Comparison of ENCODE assay signal across 21 mouse cellular contexts in the genomic region with DNA sequence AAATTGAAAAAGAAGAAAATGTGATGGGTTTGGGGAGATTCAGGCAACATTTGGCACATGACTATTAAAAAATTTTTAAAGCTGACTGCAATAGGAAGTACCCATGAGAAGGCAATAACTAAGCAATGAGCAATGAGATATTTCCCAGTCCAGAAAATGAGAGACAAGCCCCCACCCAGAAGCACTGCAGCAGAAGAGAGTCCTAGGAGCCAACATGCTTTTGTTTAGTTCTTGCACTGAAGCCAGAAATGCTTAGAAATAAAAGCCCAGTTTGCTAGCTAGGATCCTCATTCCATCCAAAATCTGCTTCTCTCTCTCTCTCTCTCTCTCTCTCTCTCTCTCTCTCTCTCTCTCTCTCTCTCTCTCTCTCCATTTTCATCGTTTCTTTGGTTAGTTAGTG.
DNase-seq lines count a peak whose midpoint lies in the region; ATAC-seq and TF ChIP-seq lines count a peak whose summit lies in the region.
"Had no signal": no experiment of that assay in that cellular context is flagged by ENCODE, and none has a peak within 500 bp of the region (broad histone marks: within the 10 kb centered on the region; RNA-seq: fewer than 3 reads in every experiment).

No protein-coding gene starts in this region.

- H3K27ac ChIP-seq in embryonic facial prominence, embryonic 14.5 days (replicated peaks; ENCODE audit: low read depth, low read length), result no peak overlapping the region
- no peak overlapping the region for H3K27ac ChIP-seq in embryonic facial prominence, embryonic 10.5 days (replicated peaks)
- H3K27ac ChIP-seq in hindbrain, embryonic 14.5 days, result no peak overlapping the region; the same call in 1 of the 2 replicates
- H3K27ac ChIP-seq in hindbrain, embryonic 12.5 days, result no peak overlapping the region
- no peak overlapping the region for H3K27ac ChIP-seq in midbrain, postnatal 0 days (ENCODE audit: low read depth, low read length)
- H3K27ac ChIP-seq in midbrain, embryonic 13.5 days, result no peak overlapping the region
- no peak overlapping the region for H3K27ac ChIP-seq in neural tube, embryonic 14.5 days (ENCODE audit: low read depth, low read length)
- H3K27ac ChIP-seq: gastrocnemius, adult 2 months; hindbrain, embryonic 13.5 days had no signal

- no peaks in the 10 kb centered on the region for H3K9me3 ChIP-seq in embryonic facial prominence, embryonic 14.5 days (ENCODE audit: control insufficient read depth, low read length)
- no peaks in the 10 kb centered on the region for H3K9me3 ChIP-seq in embryonic facial prominence, embryonic 10.5 days
- H3K9me3 ChIP-seq in hindbrain, embryonic 14.5 days (ENCODE audit: control insufficient read depth, low read length), result no peaks in the 10 kb centered on the region
- no peaks in the 10 kb centered on the region for H3K9me3 ChIP-seq in hindbrain, embryonic 12.5 days (replicated peaks)
- H3K9me3 ChIP-seq in midbrain, postnatal 0 days (ENCODE audit: low read length), result no peaks in the 10 kb centered on the region
- H3K9me3 ChIP-seq in midbrain, embryonic 13.5 days, result no peaks in the 10 kb centered on the region
- no peaks in the 10 kb centered on the region for H3K9me3 ChIP-seq in neural tube, embryonic 14.5 days (ENCODE audit: control insufficient read depth, low read length)
- H3K9me3 ChIP-seq: heart, embryonic 12.5 days; hindbrain, embryonic 13.5 days had no signal

- no peak overlapping the region for H3K4me3 ChIP-seq in embryonic facial prominence, embryonic 14.5 days (ENCODE audit: low read depth, low read length)
- no peak overlapping the region for H3K4me3 ChIP-seq in embryonic facial prominence, embryonic 10.5 days
- H3K4me3 ChIP-seq in hindbrain, embryonic 14.5 days (replicated peaks; ENCODE audit: low read length), result no peak overlapping the region
- H3K4me3 ChIP-seq in hindbrain, embryonic 12.5 days, result no peak overlapping the region
- no peak overlapping the region for H3K4me3 ChIP-seq in midbrain, postnatal 0 days (ENCODE audit: low read depth, low read length)
- no peak overlapping the region for H3K4me3 ChIP-seq in midbrain, embryonic 13.5 days (replicated peaks)
- H3K4me3 ChIP-seq in neural tube, embryonic 14.5 days (ENCODE audit: low read depth, low read length), result no peak overlapping the region
- H3K4me3 ChIP-seq: gastrocnemius, adult 2 months; heart, embryonic 12.5 days; hindbrain, embryonic 13.5 days had no signal

- H3K36me3 ChIP-seq in embryonic facial prominence, embryonic 14.5 days (ENCODE audit: control insufficient read depth, insufficient read depth, low read length), result no peaks in the 10 kb centered on the region
- no peaks in the 10 kb centered on the region for H3K36me3 ChIP-seq in embryonic facial prominence, embryonic 10.5 days (replicated peaks)
- H3K36me3 ChIP-seq in hindbrain, embryonic 14.5 days (replicated peaks; ENCODE audit: control insufficient read depth, insufficient read depth), result no peaks in the 10 kb centered on the region
- no peaks in the 10 kb centered on the region for H3K36me3 ChIP-seq in hindbrain, embryonic 12.5 days
- H3K36me3 ChIP-seq in midbrain, postnatal 0 days (ENCODE audit: insufficient read depth, low read length), result no peaks in the 10 kb centered on the region
- no peaks in the 10 kb centered on the region for H3K36me3 ChIP-seq in midbrain, embryonic 13.5 days
- H3K36me3 ChIP-seq in neural tube, embryonic 14.5 days (ENCODE audit: control insufficient read depth, insufficient read depth, low read length), result no peaks in the 10 kb centered on the region
- H3K36me3 ChIP-seq: G1E; heart, embryonic 12.5 days; hindbrain, embryonic 13.5 days had no signal

- no peak overlapping the region for H3K9ac ChIP-seq in embryonic facial prominence, embryonic 14.5 days (ENCODE audit: low read depth, low read length)
- H3K9ac ChIP-seq in hindbrain, embryonic 14.5 days, result no peak overlapping the region
- no peak overlapping the region for H3K9ac ChIP-seq in hindbrain, embryonic 12.5 days
- H3K9ac ChIP-seq in midbrain, postnatal 0 days (replicated peaks; ENCODE audit: low read length, poor library complexity, severe bottlenecking), result no peak overlapping the region
- no peak overlapping the region for H3K9ac ChIP-seq in midbrain, embryonic 13.5 days (replicated peaks)
- H3K9ac ChIP-seq in neural tube, embryonic 14.5 days (replicated peaks; ENCODE audit: low read depth, low read length), result no peak overlapping the region
- H3K9ac ChIP-seq: heart, embryonic 12.5 days; hindbrain, embryonic 13.5 days had no signal

- no peak for ATAC-seq in embryonic facial prominence, embryonic 14.5 days (ENCODE audit: low read depth)
- 0 out of 2 replicates have a peak, but pooled peaks have one; percentile 51 for ATAC-seq in hindbrain, embryonic 14.5 days (ENCODE audit: low FRiP score)
- ATAC-seq in hindbrain, embryonic 12.5 days (ENCODE audit: low FRiP score), result no peak
- ATAC-seq in midbrain, postnatal 0 days (ENCODE audit: low FRiP score), result no peak
- ATAC-seq in midbrain, embryonic 13.5 days, result no peak
- peak; percentile 56; the same call in 1 of the 2 replicates for ATAC-seq in neural tube, embryonic 14.5 days (ENCODE audit: low read depth)
- ATAC-seq: CD4-positive, CD25-positive, alpha-beta regulatory T cell, adult 4 months; intestine, postnatal 0 days had no signal

- no peaks in the 10 kb centered on the region for H3K4me1 ChIP-seq in embryonic facial prominence, embryonic 14.5 days (ENCODE audit: control insufficient read depth, insufficient read depth, low read length)
- no peaks in the 10 kb centered on the region for H3K4me1 ChIP-seq in embryonic facial prominence, embryonic 10.5 days
- H3K4me1 ChIP-seq in hindbrain, embryonic 14.5 days (replicated peaks; ENCODE audit: control insufficient read depth, insufficient read depth, low read length), result 0 out of 2 replicates have a peak, but pooled peaks cover 3% of the 10 kb centered on the region
- peaks cover 2% of the 10 kb centered on the region; the same call in 1 of the 2 replicates for H3K4me1 ChIP-seq in hindbrain, embryonic 12.5 days
- no peaks in the 10 kb centered on the region for H3K4me1 ChIP-seq in midbrain, postnatal 0 days (ENCODE audit: insufficient read depth, low read length)
- 0 out of 2 replicates have a peak, but pooled peaks cover 3% of the 10 kb centered on the region for H3K4me1 ChIP-seq in midbrain, embryonic 13.5 days (replicated peaks)
- no peaks in the 10 kb centered on the region for H3K4me1 ChIP-seq in neural tube, embryonic 14.5 days (ENCODE audit: control insufficient read depth, insufficient read depth, low read length)
- H3K4me1 ChIP-seq: heart, embryonic 12.5 days; hindbrain, embryonic 13.5 days had no signal

- no peaks in the 10 kb centered on the region for H3K27me3 ChIP-seq in embryonic facial prominence, embryonic 14.5 days (replicated peaks; ENCODE audit: control insufficient read depth, insufficient read depth, low read length)
- no peaks in the 10 kb centered on the region for H3K27me3 ChIP-seq in embryonic facial prominence, embryonic 10.5 days (replicated peaks; ENCODE audit: low read depth, poor library complexity, severe bottlenecking)
- no peaks in the 10 kb centered on the region for H3K27me3 ChIP-seq in hindbrain, embryonic 14.5 days (ENCODE audit: control insufficient read depth, insufficient read depth, low read length)
- no peaks in the 10 kb centered on the region for H3K27me3 ChIP-seq in hindbrain, embryonic 12.5 days
- no peaks in the 10 kb centered on the region for H3K27me3 ChIP-seq in midbrain, postnatal 0 days (ENCODE audit: insufficient read depth, low read length)
- H3K27me3 ChIP-seq in midbrain, embryonic 13.5 days, result no peaks in the 10 kb centered on the region
- no peaks in the 10 kb centered on the region for H3K27me3 ChIP-seq in neural tube, embryonic 14.5 days (ENCODE audit: control insufficient read depth, insufficient read depth, low read length)
- H3K27me3 ChIP-seq: heart, embryonic 12.5 days; hindbrain, embryonic 13.5 days had no signal

- DNase-seq in embryonic facial prominence, embryonic 14.5 days (ENCODE audit: low spot score), result peak; percentile 18
- no peak for DNase-seq in embryonic facial prominence, embryonic 10.5 days (ENCODE audit: low spot score)
- DNase-seq in hindbrain, embryonic 14.5 days (ENCODE audit: low spot score), result no peak
- DNase-seq in midbrain, postnatal 0 days (ENCODE audit: low spot score), result peak; percentile 44
- no peak for DNase-seq in urinary bladder, postnatal 36 days (ENCODE audit: low spot score in 2 of 2)
- DNase-seq: adrenal gland, postnatal 10 days; B cell, adult 2 months; cerebellum, adult 18-20 months; cerebellum, adult 9-11 months; cerebellum, postnatal 36 days; gastrocnemius, adult 2 months; gastrocnemius, postnatal 25 days; heart, postnatal 36 days had no signal

- TF ChIP-seq CTCF in midbrain, postnatal 0 days (IDR thresholded peaks at IDR 0.05), result no peak

- WGBS in embryonic facial prominence, embryonic 14.5 days, result 36% methylated on average over 1 of the region's 1 CpGs
- 78% methylated on average over 1 of the region's 1 CpGs for WGBS in embryonic facial prominence, embryonic 10.5 days
- WGBS in hindbrain, embryonic 14.5 days, result 17% methylated on average over 1 of the region's 1 CpGs
- 59% methylated on average over 1 of the region's 1 CpGs for WGBS in hindbrain, embryonic 12.5 days
- 73% methylated on average over 1 of the region's 1 CpGs for WGBS in midbrain, postnatal 0 days
- WGBS in midbrain, embryonic 13.5 days, result 58% methylated on average over 1 of the region's 1 CpGs
- WGBS in neural tube, embryonic 14.5 days, result 23% methylated on average over 1 of the region's 1 CpGs

- H3K4me2 ChIP-seq in embryonic facial prominence, embryonic 14.5 days (ENCODE audit: low read depth, low read length), result no peak overlapping the region
- H3K4me2 ChIP-seq in hindbrain, embryonic 14.5 days (replicated peaks), result no peak overlapping the region
- H3K4me2 ChIP-seq in hindbrain, embryonic 12.5 days (replicated peaks), result no peak overlapping the region
- H3K4me2 ChIP-seq in midbrain, postnatal 0 days (ENCODE audit: low read depth, low read length, poor library complexity, severe bottlenecking), result no peak overlapping the region
- H3K4me2 ChIP-seq in midbrain, embryonic 13.5 days (replicated peaks), result no peak overlapping the region
- H3K4me2 ChIP-seq in neural tube, embryonic 14.5 days (ENCODE audit: low read depth, low read length), result no peak overlapping the region
- H3K4me2 ChIP-seq: heart, embryonic 12.5 days; hindbrain, embryonic 13.5 days had no signal

Comparison
In these comparisons a context has a peak if more than half of its experiments do, and no peak if none do; other contexts are left out.
1. ATAC-seq: peak in hindbrain, embryonic 14.5 days (single experiment) and neural tube, embryonic 14.5 days (single experiment); none in embryonic facial prominence, embryonic 14.5 days (single experiment), hindbrain, embryonic 12.5 days (single experiment), midbrain, postnatal 0 days (single experiment) and midbrain, embryonic 13.5 days (single experiment).
2. DNase-seq: peak in embryonic facial prominence, embryonic 14.5 days (single experiment) and midbrain, postnatal 0 days (single experiment); none in embryonic facial prominence, embryonic 10.5 days (single experiment), hindbrain, embryonic 14.5 days (single experiment) and urinary bladder, postnatal 36 days (0 of 2).